ENCODE assay signal across 8 mouse cellular contexts in the genomic region with DNA sequence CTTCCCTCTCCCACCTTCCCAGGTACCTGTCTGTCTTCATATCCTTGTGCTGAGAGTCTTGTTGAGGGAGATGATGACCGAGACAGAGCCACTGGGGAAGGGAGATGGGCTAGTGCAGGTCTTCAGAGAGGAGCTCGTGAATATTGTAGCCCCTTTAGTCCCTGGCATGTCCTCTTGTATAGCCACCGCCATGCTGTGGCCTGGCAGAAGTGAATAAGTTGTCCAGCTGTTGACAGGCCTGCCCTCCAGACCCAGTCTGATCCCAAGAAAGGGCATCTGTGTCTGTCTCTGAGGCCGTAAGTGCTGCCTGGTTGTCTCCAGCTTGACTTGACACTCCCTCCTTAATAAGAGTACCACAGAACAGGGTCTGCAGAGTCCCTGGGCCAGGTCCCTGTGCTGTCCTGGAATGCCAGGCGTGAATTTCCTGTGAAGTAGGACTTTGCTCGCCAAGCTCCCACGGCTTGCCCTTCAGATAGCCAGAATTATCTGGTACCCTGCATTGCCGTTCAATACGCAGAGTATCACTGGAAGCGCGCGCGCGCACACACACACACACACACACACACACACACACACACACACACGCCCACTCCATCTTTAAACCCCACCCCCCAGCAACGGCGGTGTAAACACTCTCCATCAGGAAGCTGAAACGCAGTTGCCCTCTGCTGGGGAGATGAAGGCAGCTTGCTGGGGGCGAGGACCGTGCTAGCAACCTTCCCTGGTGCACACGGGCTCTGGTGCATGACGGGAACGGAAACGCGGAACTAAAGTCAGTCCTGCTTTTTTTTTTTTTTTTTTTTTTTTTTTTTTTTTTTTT.
DNase-seq lines count a peak whose midpoint lies in the region; ATAC-seq and TF ChIP-seq lines count a peak whose summit lies in the region.

No protein-coding gene starts in this region.

- no peaks in the 10 kb centered on the region for H3K36me3 ChIP-seq in intestine, embryonic 14.5 days (ENCODE audit: control insufficient read depth, insufficient read depth, low read length)

- TF ChIP-seq POLR2A in cortical plate, adult 2 months (IDR thresholded peaks at IDR 0.05; ENCODE audit: extremely low read depth, insufficient read depth, low read length): no peak

- no peak overlapping the region for H3K9ac ChIP-seq in intestine, embryonic 14.5 days (ENCODE audit: low read length)

- DNase-seq in gastrocnemius, postnatal 25 days: peak; percentile 90
- peak; percentile 87 for DNase-seq in intestine, embryonic 14.5 days (ENCODE audit: low spot score)
- DNase-seq in left cerebral cortex, postnatal 14 days (ENCODE audit: low spot score in 2 of 2): peak; percentile 85 to 93
- peak; percentile 81 for DNase-seq in right cerebral cortex, postnatal 4 days
- DNase-seq in yolk sac, embryonic 10.5 days (ENCODE audit: low spot score): peak; percentile 92

- no peaks in the 10 kb centered on the region for H3K9me3 ChIP-seq in intestine, embryonic 14.5 days (ENCODE audit: control insufficient read depth, low read length)

- peak; percentile 99 for ATAC-seq in activated CD4-positive, CD25-positive, alpha-beta regulatory T cell, adult 4 months
- ATAC-seq in intestine, embryonic 14.5 days (replicated peaks; ENCODE audit: low FRiP score, low TSS enrichment, low read depth): peak; percentile 92
- peak; percentile 98 for ATAC-seq in megakaryocyte-erythroid progenitor cell, adult 5-6 weeks (replicated peaks; ENCODE audit: low FRiP score, low TSS enrichment, poor library complexity, severe bottlenecking)

- peak overlapping the region; percentile 75 for H3K4me2 ChIP-seq in intestine, embryonic 14.5 days (ENCODE audit: low read length)

- intact Hi-C loops in left cerebral cortex, postnatal 14 days (cut with DNase I): loop anchor here (5.0 kb wide), 1 partner anchor 187 kb away; no protein-coding TSS in a partner anchor

- H3K4me1 ChIP-seq in cortical plate, adult 2 months (ENCODE audit: control insufficient read depth, insufficient read depth, low read length): peaks cover 2% of the 10 kb centered on the region; the same call in 1 of the 2 replicates
- peaks cover 21% of the 10 kb centered on the region for H3K4me1 ChIP-seq in intestine, embryonic 14.5 days (replicated peaks; ENCODE audit: control insufficient read depth, insufficient read depth, low read length)

- no peak overlapping the region for H3K27ac ChIP-seq in cortical plate, adult 2 months (ENCODE audit: insufficient read depth, low read length)
- peak overlapping the region; percentile 78; the same call in 1 of the 2 replicates for H3K27ac ChIP-seq in intestine, embryonic 14.5 days (ENCODE audit: low read depth)

- peak overlapping the region; percentile 18 for H3K4me3 ChIP-seq in cortical plate, adult 2 months (ENCODE audit: insufficient read depth, low read length)
- H3K4me3 ChIP-seq in intestine, embryonic 14.5 days (ENCODE audit: low read depth, low read length): peak overlapping the region; percentile 36

- WGBS in intestine, embryonic 14.5 days: 10% methylated on average over 25 of the region's 25 CpGs

- H3K27me3 ChIP-seq in intestine, embryonic 14.5 days (replicated peaks; ENCODE audit: control insufficient read depth, insufficient read depth, low read length): no peaks in the 10 kb centered on the region

- TF ChIP-seq CTCF in cortical plate, adult 2 months (IDR thresholded peaks at IDR 0.05; ENCODE audit: extremely low read depth, insufficient read depth, low read length): peak; percentile 60
